Mouse (Mus musculus) macrophage (primary cell): Measurements from ENCODE around the gene Slc36a1. TPM values are rescaled to one million over a fixed set of nuclear protein-coding genes. Genes with fewer than 3 reads are reported as not detected.

Experiments used
- H3K27ac ChIP-seq: fragments of 350-480 bp; formaldehyde crosslinking; 2 replicates; pipeline ENCODE4 v1.9.0; 2021
- H3K36me3 ChIP-seq: fragments of 350-480 bp; formaldehyde crosslinking; 2 replicates; pipeline ENCODE4 v1.9.0; 2021; ENCODE audit errors: inconsistent target
- H3K4me3 ChIP-seq: fragments of 350-480 bp; formaldehyde crosslinking; 2 replicates; pipeline ENCODE4 v1.9.0; 2021; ENCODE audit errors: inconsistent target
- H3K79me2 ChIP-seq: fragments of 350-480 bp; formaldehyde crosslinking; 2 replicates; pipeline ENCODE4 v1.9.0; 2021; ENCODE audit errors: inconsistent target
- WGBS: methylation state at CpG from one replicate; pipeline ENCODE4 v1.1.7; 2026; ENCODE audit warnings: inconsistent platforms; ENCODE audit not compliant: missing documents; 5-methylcytosine and 5-hydroxymethylcytosine counted together
- polyA plus RNA-seq: library from polyadenylated mRNA; stranded (reverse); fragments of 250-400 nt; gene quantifications from 3 replicates; pipeline ENCODE4 v1.2.4, GENCODE M21; 2018; ENCODE audit warnings: inconsistent platforms

The Slc36a1 gene
- polyA plus RNA-seq, 1 experiment from 2014 or later, result 25.9 TPM

DNA sequence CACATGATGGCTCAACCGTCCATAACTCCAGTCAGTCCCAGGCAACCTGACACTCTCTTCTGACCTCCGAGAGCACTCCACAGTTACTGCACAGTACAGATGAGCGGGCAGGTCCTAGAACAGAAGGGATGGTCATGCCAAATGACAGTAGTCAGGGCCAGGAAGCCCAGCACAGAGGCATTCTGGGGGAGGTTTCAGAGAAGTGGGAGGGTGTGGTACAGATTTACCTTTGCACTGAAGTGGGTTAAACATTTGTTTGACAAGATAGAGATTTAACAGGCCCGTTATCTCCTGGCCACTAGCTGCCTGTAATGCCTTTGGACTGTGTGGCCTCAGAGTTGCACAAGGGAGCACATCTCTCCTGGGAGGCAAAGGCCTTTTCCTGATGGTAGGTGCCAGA, 13.3 kb downstream of the Slc36a1 start:
- H3K36me3 ChIP-seq, result peaks cover 69% of the 10 kb centered on the region
- H3K79me2 ChIP-seq, result peaks cover 56% of the 10 kb centered on the region
- WGBS, result 96% methylated on average over 4 of the region's 4 CpGs
- H3K27ac ChIP-seq, result no peak overlapping the region
- no peak overlapping the region for H3K4me3 ChIP-seq

DNA sequence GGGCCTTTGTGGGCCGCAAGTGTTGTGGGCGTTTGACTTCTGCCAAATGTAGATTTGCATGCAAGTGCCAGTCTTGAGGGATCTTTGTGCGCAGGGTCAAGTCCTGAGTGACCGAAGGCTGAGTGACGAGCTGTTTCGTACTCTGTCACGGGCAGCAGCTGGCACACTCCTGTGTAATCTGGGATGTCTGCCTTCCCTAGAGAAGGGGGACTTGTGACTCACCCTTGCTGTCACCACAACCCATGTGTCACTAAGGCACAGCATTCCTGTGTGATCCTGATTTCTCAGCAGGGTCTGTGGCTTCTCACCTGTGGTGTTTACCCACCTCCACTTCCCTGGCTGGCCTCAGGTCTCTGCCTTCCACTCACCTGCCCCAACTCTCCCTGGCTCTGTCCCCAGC, 13.7 kb downstream of the Slc36a1 start:
- H3K36me3 ChIP-seq, result peaks cover 73% of the 10 kb centered on the region
- no peak overlapping the region for H3K27ac ChIP-seq
- 90% methylated on average over 7 of the region's 7 CpGs for WGBS
- H3K4me3 ChIP-seq, result no peak overlapping the region
- H3K79me2 ChIP-seq, result peaks cover 52% of the 10 kb centered on the region

DNA sequence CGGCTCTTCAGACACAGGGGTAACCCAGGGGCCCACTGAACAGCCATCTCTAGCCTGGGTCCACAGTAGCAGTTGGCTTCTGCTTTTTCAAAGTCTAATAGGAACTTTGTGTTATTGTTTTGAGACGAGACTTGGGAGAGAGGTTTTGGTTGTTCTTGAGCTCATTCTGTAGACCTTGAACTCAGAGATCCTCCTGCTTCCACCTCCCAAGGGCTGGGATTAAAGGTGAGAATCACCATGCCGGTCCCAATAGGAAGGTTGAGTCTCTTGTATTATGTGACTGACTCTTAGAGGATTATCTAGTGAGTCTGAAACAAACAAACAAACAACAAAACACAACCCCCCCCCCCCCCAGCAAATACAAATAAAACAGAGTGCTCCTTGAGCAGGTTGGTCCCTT, 14.3 kb downstream of the Slc36a1 start:
- peaks cover 79% of the 10 kb centered on the region for H3K36me3 ChIP-seq
- 91% methylated on average over 3 of the region's 3 CpGs for WGBS

DNA sequence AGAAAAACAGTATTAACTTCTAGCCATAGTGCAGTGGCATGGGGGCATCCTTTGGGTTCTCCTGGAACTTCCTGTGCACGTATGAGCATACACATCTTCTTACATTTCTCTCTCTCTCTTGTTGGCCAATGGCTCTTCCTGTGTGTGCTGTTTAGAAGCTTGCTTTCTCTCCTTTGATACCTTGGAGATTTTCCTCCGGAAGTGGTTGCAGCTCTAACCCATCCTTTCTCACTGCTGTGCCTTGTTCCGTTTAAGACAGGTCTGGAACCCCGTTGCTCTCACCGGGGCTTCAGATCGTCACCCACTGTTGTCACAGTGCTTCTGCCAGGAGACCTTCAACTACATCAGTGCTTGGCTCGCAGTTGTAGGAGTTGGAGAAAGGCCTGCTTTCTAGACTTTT, 17.2 kb downstream of the Slc36a1 start:
- Histone ChIP-seq H3K27ac (no peak overlapping the region), H3K4me3 (no peak overlapping the region), H3K36me3 (peaks cover 97% of the 10 kb centered on the region), H3K79me2 (peaks cover 17% of the 10 kb centered on the region; the same call in 1 of the 2 replicates)
- 94% methylated on average over 7 of the region's 7 CpGs for WGBS

More for the DNA sequence above, 14.3 kb downstream of the Slc36a1 start:
- Histone ChIP-seq H3K27ac (no peak overlapping the region), H3K4me3 (no peak overlapping the region), H3K79me2 (peaks cover 46% of the 10 kb centered on the region)

DNA sequence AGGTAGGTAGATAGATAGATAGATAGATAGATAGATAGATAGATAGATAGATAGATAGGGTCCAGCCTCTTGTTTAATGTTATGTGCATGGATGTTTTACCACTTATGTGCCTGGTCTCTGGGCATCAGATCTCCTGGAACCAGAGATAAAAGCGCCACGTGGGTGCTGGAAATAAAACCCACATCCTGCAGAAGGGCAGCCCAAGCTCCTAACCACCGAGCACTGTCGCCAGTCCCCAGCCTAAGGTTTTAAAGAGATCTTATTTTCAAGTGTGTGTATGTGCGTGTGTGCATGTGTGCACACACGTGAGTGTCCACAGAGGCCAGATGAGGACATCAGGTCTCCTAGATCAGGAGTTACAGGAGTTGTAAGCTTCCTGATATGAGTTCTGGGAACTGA, 26.9 kb downstream of the Slc36a1 start:
- Histone ChIP-seq H3K36me3 (peaks cover 76% of the 10 kb centered on the region), H3K4me3 (no peak overlapping the region), H3K79me2 (no peaks in the 10 kb centered on the region), H3K27ac (no peak overlapping the region)
- 41% methylated on average over 6 of the region's 6 CpGs for WGBS

DNA sequence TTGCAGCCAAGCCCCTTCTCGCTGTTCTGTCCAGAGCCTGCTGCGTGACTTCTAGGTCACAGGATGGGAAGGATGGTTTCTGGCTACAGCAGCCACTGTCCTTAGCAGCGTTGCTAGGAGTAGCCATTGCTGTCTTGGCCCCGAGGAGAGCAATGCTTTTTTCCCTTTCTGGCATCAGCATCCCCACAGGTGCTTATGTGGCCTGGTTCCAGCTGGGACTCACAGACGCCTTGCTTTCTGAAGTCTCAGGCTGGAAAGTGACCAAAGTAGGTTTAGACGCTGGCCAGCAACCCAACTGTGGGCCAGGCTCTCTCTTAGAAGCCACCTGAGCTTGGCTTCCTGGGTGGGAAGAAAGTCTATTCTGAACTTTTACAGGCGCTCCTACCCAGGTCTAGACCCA, 30.1 kb downstream of the Slc36a1 start:
- no peak overlapping the region for H3K4me3 ChIP-seq
- H3K27ac ChIP-seq, result no peak overlapping the region
- H3K79me2 ChIP-seq, result no peaks in the 10 kb centered on the region
- 96% methylated on average over 7 of the region's 7 CpGs for WGBS
- peaks cover 52% of the 10 kb centered on the region for H3K36me3 ChIP-seq

DNA sequence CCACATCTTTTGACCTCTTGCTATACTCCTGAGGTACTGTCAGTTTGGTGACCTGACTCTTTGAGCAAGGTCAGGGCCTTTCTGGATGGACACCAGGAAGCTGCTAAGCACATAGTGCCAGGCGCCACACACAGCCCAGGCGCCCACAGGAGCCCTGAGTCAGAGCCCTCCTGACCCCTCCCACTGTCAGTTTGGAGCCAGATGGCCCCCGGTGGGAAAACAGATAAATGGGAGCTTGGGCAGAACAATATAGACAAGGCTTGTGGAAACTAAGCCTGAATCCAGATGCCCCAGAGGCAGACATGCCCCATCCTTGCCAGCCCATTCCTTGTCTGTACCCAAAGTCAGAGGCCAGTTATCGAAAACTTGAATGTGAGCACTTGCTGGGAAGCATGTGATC, 30.6 kb downstream of the Slc36a1 start:
- Histone ChIP-seq H3K4me3 (no peak overlapping the region), H3K27ac (no peak overlapping the region), H3K36me3 (peaks cover 47% of the 10 kb centered on the region), H3K79me2 (no peaks in the 10 kb centered on the region)
- WGBS, result 84% methylated on average over 4 of the region's 4 CpGs

DNA sequence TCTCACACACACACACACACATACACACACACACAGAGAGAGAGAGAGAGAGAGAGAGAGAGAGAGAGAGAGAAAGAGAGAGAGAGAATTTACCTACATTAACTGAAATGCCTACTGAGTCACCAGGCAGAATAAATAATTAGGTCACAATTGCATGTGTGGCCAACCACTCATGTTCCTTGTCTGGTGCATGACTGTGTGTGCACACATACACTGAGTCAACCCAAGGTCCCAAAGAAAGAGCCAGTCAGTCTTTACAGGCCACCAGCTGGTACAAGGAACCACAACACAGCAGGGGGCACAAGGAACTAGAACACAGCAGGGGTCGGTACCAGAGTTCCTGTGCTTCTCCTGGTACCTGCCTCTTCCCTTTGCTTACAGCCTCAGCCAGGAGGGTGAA, 32.7 kb downstream of the Slc36a1 start:
- WGBS, result 13% methylated on average over 1 of the region's 1 CpGs
- H3K27ac ChIP-seq, result no peak overlapping the region
- H3K36me3 ChIP-seq, result peaks cover 30% of the 10 kb centered on the region
- H3K4me3 ChIP-seq, result no peak overlapping the region
- H3K79me2 ChIP-seq, result no peaks in the 10 kb centered on the region

DNA sequence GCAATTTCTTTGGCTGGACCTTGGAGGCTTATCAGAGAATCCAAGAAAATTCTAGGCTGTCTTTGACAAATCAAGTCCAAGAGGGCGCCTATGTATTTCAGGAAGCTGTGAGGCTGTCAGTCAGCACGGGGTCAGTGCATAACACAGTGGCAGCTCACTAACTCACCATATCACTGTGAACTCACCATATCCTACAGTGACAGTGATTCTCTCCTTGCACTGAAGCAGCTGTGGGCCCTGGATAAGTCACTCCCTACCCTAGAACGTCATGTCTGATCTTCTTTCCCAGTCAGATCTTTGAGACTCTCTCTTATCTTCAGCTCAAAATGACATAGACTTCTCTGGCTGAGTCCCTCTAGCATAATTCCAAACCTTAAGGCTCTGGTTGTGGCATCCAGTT, 35.3 kb downstream of the Slc36a1 start:
- H3K4me3 ChIP-seq, result no peak overlapping the region
- 79% methylated on average over 3 of the region's 3 CpGs for WGBS

DNA sequence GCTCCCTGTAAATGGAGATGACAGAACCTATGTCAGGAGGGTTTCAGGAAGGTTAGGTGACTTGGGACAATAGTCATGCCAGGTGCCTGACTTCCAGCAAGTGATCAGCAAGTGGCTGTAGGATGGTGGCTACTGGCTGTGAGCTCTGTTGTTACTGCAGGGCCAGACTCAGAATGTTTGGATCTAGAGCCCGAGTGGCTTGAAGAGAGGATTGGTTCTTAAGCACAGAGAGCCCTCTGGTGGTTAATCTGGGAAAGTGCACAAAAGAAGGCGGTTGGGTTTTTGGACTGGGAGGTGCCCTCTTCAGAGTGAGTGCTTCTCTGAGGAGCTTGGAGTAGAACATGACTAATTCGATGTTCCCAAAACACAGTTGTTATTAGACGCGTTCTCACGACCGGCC, 36.4 kb downstream of the Slc36a1 start:
- Histone ChIP-seq H3K79me2 (no peaks in the 10 kb centered on the region), H3K36me3 (no peaks in the 10 kb centered on the region), H3K27ac (no peak overlapping the region), H3K4me3 (no peak overlapping the region)
- WGBS, result 16% methylated on average over 3 of the region's 7 CpGs

More for the DNA sequence above, 35.3 kb downstream of the Slc36a1 start:
- Histone ChIP-seq H3K36me3 (peaks cover 7% of the 10 kb centered on the region; the same call in 1 of the 2 replicates), H3K79me2 (no peaks in the 10 kb centered on the region), H3K27ac (no peak overlapping the region)

DNA sequence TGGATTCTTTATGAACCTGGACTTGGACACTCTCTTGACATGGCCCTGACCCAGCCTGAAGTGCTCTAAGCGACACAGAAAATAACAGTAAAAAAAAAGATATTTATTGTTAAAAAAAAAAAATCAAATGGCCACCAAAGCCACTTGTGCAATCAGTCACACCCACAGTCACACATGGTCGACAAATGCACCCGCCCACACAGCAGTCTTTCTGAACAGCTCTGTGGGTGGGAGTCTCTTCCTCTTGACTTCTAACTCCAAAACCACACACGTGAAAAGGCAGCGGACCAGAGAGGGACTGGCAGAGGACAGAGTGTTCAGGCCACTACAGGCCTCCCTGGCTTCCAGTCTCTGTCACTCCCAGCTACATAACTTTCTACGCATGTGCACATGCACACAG, 46.4 kb downstream of the Slc36a1 start:
- Histone ChIP-seq H3K27ac (no peak overlapping the region), H3K79me2 (no peaks in the 10 kb centered on the region), H3K36me3 (no peaks in the 10 kb centered on the region), H3K4me3 (no peak overlapping the region)
- 32% methylated on average over 6 of the region's 6 CpGs for WGBS

DNA sequence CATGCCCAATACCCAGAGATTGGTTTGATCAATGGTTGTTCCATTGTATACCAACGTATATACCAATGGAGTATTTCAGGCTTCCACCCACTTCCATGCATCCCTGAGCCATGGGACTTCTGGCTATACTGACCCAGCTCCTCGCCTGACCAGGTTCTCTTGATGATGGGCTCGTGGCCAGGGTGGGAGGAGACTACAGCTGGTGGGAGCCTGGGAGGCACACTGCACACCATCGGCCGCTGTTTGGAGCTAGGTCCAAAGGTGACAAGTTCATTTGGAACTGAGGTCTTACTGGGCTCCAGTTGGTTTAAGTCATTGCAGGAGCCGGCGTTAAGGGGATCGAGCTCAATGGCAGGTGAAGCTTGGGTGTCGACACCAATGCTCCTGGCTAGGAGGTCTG, 49.2 kb downstream of the Slc36a1 start:
- Histone ChIP-seq H3K27ac (no peak overlapping the region), H3K79me2 (no peaks in the 10 kb centered on the region), H3K36me3 (no peaks in the 10 kb centered on the region), H3K4me3 (no peak overlapping the region)
- 91% methylated on average over 9 of the region's 9 CpGs for WGBS

DNA sequence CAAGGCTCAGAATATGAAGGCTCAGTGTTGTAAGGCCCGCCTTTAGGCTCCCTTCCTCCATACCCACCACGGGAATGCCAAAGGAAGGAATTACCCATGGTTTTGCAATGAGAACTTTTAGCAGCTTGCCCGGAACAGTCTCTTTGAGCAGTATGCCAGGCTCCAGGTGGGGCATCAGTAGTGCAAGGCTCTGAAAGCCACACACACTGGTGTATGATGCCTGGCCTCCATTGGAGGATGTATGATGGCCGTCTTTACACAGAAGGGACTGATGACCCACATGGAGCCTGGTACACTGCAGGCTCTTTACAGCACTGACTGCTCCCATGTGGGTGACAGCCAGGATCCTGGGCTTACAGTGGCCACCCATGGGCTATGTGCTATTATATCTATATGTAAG, 57.0 kb downstream of the Slc36a1 start:
- Histone ChIP-seq H3K36me3 (no peaks in the 10 kb centered on the region), H3K4me3 (no peak overlapping the region), H3K79me2 (no peaks in the 10 kb centered on the region), H3K27ac (no peak overlapping the region)
- 94% methylated on average over 4 of the region's 4 CpGs for WGBS

DNA sequence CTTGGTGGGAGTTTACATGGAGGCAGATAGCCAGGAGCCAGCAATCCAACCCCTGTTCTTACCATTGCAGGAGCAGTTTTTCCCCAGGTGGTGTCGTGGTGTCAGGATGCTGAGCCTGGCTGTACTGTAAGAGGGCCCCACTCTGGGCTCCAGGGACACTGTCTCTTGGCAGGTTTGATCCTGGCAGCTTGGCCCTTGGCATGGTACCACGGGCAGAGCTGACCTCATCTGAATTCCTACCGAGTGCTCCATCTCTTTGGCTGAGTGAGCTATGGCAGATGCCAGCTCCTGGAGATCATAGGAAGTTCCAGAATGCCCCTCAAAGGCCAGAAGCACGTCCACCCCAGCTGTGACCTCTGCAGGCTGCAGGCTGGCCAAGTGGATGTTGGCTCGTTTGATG, 57.9 kb downstream of the Slc36a1 start:
- 79% methylated on average over 5 of the region's 5 CpGs for WGBS
- H3K36me3 ChIP-seq, result no peaks in the 10 kb centered on the region
- H3K4me3 ChIP-seq, result no peak overlapping the region
- no peak overlapping the region for H3K27ac ChIP-seq
- no peaks in the 10 kb centered on the region for H3K79me2 ChIP-seq

DNA sequence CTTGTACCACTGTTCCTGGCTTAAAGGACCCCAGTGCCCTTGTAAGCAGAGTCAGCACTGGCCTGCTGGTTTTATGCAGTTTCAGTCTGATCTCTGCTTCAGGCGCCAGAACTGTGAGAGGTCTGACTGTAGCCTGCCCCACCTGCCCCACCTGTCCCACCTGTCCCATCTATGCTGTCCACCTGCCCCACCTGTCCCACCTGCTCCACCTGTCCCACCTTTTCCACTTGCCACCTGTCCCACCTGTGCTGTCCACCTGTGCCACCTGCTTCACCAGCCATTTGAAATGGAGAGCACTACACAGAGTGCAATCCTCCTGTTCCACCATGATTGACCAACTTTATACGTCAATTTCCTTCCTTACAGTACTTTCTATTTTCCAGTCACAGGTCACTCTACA, 60.2 kb downstream of the Slc36a1 start:
- no peaks in the 10 kb centered on the region for H3K36me3 ChIP-seq
- no peak overlapping the region for H3K27ac ChIP-seq
- 92% methylated on average over 2 of the region's 2 CpGs for WGBS
- H3K79me2 ChIP-seq, result no peaks in the 10 kb centered on the region
- H3K4me3 ChIP-seq, result no peak overlapping the region

DNA sequence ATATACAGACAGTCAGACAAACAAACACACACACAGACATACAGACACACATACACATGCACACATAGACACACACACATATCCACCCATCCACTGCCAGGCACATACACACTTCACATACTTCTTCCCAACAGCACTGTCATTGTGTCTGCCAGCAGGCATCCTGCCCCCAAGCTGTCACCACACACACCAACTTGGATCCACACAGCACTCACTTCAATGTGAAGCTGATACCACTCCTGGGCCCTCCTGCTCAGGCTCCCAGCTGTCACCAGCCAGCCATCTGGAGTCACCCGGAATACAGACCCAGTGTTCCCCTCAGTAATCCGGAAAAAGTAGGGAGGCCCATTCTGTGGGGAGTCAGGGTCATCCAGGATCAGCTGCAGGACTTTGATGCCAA, 61.5 kb downstream of the Slc36a1 start:
- H3K36me3 ChIP-seq, result no peaks in the 10 kb centered on the region
- WGBS, result 93% methylated on average over 2 of the region's 2 CpGs
- H3K79me2 ChIP-seq, result no peaks in the 10 kb centered on the region
- no peak overlapping the region for H3K4me3 ChIP-seq
- no peak overlapping the region for H3K27ac ChIP-seq
